Mouse (Mus musculus) CH12.LX (cell line): ENCODE results near the gene Cdk14. TPM values are rescaled to one million over a fixed set of nuclear protein-coding genes. Genes with fewer than 3 reads are reported as not detected.

ENCODE experiments used
- DNase-seq: peaks from one replicate; pipeline ENCODE4 v3.0.0-alpha.2; 2013; ENCODE audit errors: extremely low read depth
- H3K27ac ChIP-seq: 2 replicates; pipeline ENCODE4 v1.5.1; 2012; ENCODE audit warnings: low read depth, mild to moderate bottlenecking, control low read depth, moderate library complexity; ENCODE audit not compliant: insufficient read depth
- H3K27me3 ChIP-seq: replicated peaks from 2 replicates; pipeline ENCODE3; 2012; ENCODE audit warnings: inconsistent platforms
- H3K36me3 ChIP-seq, 2 experiments: replicated peaks in 1 of 2; 2 replicates each; pipeline versions ENCODE3 to v1.6.1; 2012; ENCODE audit warnings: inconsistent platforms in 1 of 2, low read length in 1 of 2, mild to moderate bottlenecking in 1 of 2, mixed read lengths in 1 of 2, moderate library complexity in 1 of 2; ENCODE audit not compliant: control insufficient read depth in 1 of 2, insufficient read depth in 1 of 2
- H3K4me1 ChIP-seq, 2 experiments: 2 replicates each; pipeline ENCODE4 v1.6.1; 2012; ENCODE audit warnings: inconsistent platforms in 1 of 2, moderate library complexity in 1 of 2; ENCODE audit not compliant: insufficient read depth in 2 of 2, control insufficient read depth in 1 of 2
- H3K4me2 ChIP-seq: 2 replicates; pipeline ENCODE4 v1.6.1; 2012; ENCODE audit warnings: low read depth, mild to moderate bottlenecking, control low read depth; ENCODE audit not compliant: poor library complexity, insufficient read depth, severe bottlenecking
- H3K4me3 ChIP-seq, 3 experiments: fragments of 150-350 bp in 1 of 3; sonication (generic) in 1 of 3; replicated peaks in 1 of 3; 2 replicates each; pipeline versions ENCODE3 to v1.5.1; 2011 to 2012; ENCODE audit warnings: low read depth in 2 of 3, low read length in 2 of 3, mild to moderate bottlenecking in 2 of 3, moderate library complexity in 2 of 3, control low read depth in 1 of 3, improper control_type of control experiment in 1 of 3, inconsistent platforms in 1 of 3, mixed read lengths in 1 of 3; ENCODE audit not compliant: poor library complexity in 1 of 3
- H3K79me2 ChIP-seq: replicated peaks from 2 replicates; pipeline ENCODE4 v1.6.1; 2012; ENCODE audit warnings: mild to moderate bottlenecking, moderate library complexity; ENCODE audit not compliant: control insufficient read depth, poor library complexity, insufficient read depth, severe bottlenecking; ENCODE audit errors: extremely low read depth
- H3K9ac ChIP-seq: 2 replicates; pipeline ENCODE4 v1.6.1; 2012; ENCODE audit warnings: low read depth, mild to moderate bottlenecking, control low read depth, moderate library complexity; ENCODE audit not compliant: insufficient read depth
- H3K9me3 ChIP-seq: replicated peaks from 2 replicates; pipeline ENCODE3; 2012; ENCODE audit warnings: low read length, inconsistent platforms, mixed read lengths
- CHD1 ChIP-seq: IDR thresholded peaks from 2 replicates; pipeline ENCODE4 v1.6.1; 2012; ENCODE audit warnings: low read depth, low read length, improper control_type of control experiment, inconsistent platforms
- E2F4 ChIP-seq: IDR thresholded peaks from 2 replicates; pipeline ENCODE4 v1.6.1; 2011; ENCODE audit warnings: low read depth, low read length, improper control_type of control experiment; ENCODE audit not compliant: insufficient replicate concordance
- ELF1 ChIP-seq: IDR thresholded peaks from 2 replicates; pipeline ENCODE4 v1.6.1; 2014; ENCODE audit warnings: low read depth, mild to moderate bottlenecking, inconsistent platforms, low read length, improper control_type of control experiment
- ETS1 ChIP-seq: conservative IDR thresholded peaks from 2 replicates; pipeline ENCODE4 v1.6.1; 2012; ENCODE audit warnings: low read depth, mild to moderate bottlenecking, inconsistent platforms, low read length, improper control_type of control experiment, moderate library complexity
- GABPA ChIP-seq: IDR thresholded peaks from 2 replicates; pipeline ENCODE4 v1.6.1; 2012; ENCODE audit warnings: low read depth, low read length, improper control_type of control experiment, inconsistent platforms; ENCODE audit not compliant: insufficient replicate concordance
- IRF4 ChIP-seq: IDR thresholded peaks from 2 replicates; pipeline ENCODE4 v1.6.1; 2014; ENCODE audit warnings: low read depth, mild to moderate bottlenecking, inconsistent platforms, low read length, improper control_type of control experiment
- JUN ChIP-seq: IDR thresholded peaks from 2 replicates; pipeline ENCODE4 v1.6.1; 2011; ENCODE audit warnings: low read depth, mild to moderate bottlenecking, low read length, improper control_type of control experiment, moderate library complexity; ENCODE audit not compliant: insufficient read depth
- JUND ChIP-seq: conservative IDR thresholded peaks from 2 replicates; pipeline ENCODE4 v1.6.1; 2011; ENCODE audit warnings: low read depth, low read length, improper control_type of control experiment
- MAX ChIP-seq: IDR thresholded peaks from 2 replicates; pipeline ENCODE4 v1.6.1; 2011; ENCODE audit warnings: low read length, improper control_type of control experiment
- MAZ ChIP-seq: IDR thresholded peaks from 2 replicates; pipeline ENCODE4 v1.6.1; 2012; ENCODE audit warnings: low read depth, mild to moderate bottlenecking, inconsistent platforms, low read length, improper control_type of control experiment, moderate library complexity
- MEF2A ChIP-seq: IDR thresholded peaks from 2 replicates; pipeline ENCODE4 v1.6.1; 2014; ENCODE audit warnings: low read depth, mild to moderate bottlenecking, inconsistent platforms, low read length, improper control_type of control experiment, borderline replicate concordance
- MXI1 ChIP-seq: IDR thresholded peaks from 2 replicates; pipeline ENCODE4 v1.6.1; 2011; ENCODE audit warnings: mild to moderate bottlenecking, low read depth, low read length, improper control_type of control experiment
- MYC ChIP-seq: IDR thresholded peaks from 2 replicates; pipeline ENCODE4 v1.6.1; 2011; ENCODE audit warnings: low read depth, mild to moderate bottlenecking, improper control_type of control experiment, low read length
- NELFE ChIP-seq: IDR thresholded peaks from 2 replicates; pipeline ENCODE4 v1.6.1; 2011; ENCODE audit warnings: low read depth, low read length, improper control_type of control experiment
- SIN3A ChIP-seq: IDR thresholded peaks from 2 replicates; pipeline ENCODE4 v1.6.1; 2012; ENCODE audit warnings: low read length, improper control_type of control experiment, inconsistent platforms
- SMC3 ChIP-seq: IDR thresholded peaks from 2 replicates; pipeline ENCODE4 v1.6.1; 2011; ENCODE audit warnings: low read depth, low read length, improper control_type of control experiment
- TBP ChIP-seq: conservative IDR thresholded peaks from 2 replicates; pipeline ENCODE4 v1.6.1; 2011; ENCODE audit warnings: low read depth, low read length, improper control_type of control experiment
- UBTF ChIP-seq: IDR thresholded peaks from 2 replicates; pipeline ENCODE4 v1.6.1; 2012; ENCODE audit warnings: low read depth, mild to moderate bottlenecking, inconsistent platforms, low read length, improper control_type of control experiment, moderate library complexity
- USF1 ChIP-seq: IDR thresholded peaks from 2 replicates; pipeline ENCODE4 v1.6.1; 2014; ENCODE audit warnings: low read depth, mild to moderate bottlenecking, inconsistent platforms, low read length, improper control_type of control experiment
- USF2 ChIP-seq: conservative IDR thresholded peaks from 2 replicates; pipeline ENCODE4 v1.6.1; 2011; ENCODE audit warnings: low read depth, low read length, improper control_type of control experiment
- ZKSCAN1 ChIP-seq: IDR thresholded peaks from 2 replicates; pipeline ENCODE4 v1.6.1; 2012; ENCODE audit warnings: low read depth, inconsistent platforms, low read length, improper control_type of control experiment, borderline replicate concordance
- ZMIZ1 ChIP-seq: IDR thresholded peaks from 2 replicates; pipeline ENCODE4 v1.6.1; 2012; ENCODE audit warnings: low read depth, mild to moderate bottlenecking, inconsistent platforms, low read length, improper control_type of control experiment
- ZNF384 ChIP-seq: IDR thresholded peaks from 2 replicates; pipeline ENCODE4 v1.6.1; 2012; ENCODE audit warnings: low read depth, low read length, improper control_type of control experiment, inconsistent platforms
- dilution Hi-C: fragments of 300-500 bp; cut with MboI; formaldehyde crosslinking; loops from 2 replicates; pipeline ENCODE4 v1.14.3; 2020; ENCODE audit warnings: low sequenced_read_pairs; ENCODE audit not compliant: extremely low pct_unique_long_range_greater_than_20kb, extremely low pct_ligation_motif_present
- in situ Hi-C: fragments of 300-500 bp; cut with MboI; formaldehyde crosslinking; loops from 3 replicates; pipeline ENCODE4 v1.14.3; 2019; ENCODE audit warnings: low sequenced_read_pairs, low pct_ligation_motif_present, low pct_unique_long_range_greater_than_20kb, mixed read lengths
- polyA plus RNA-seq: library from polyadenylated mRNA; unstranded; fragments of >175 nt; gene quantifications from 2 replicates; pipeline ENCODE4 v1.2.1, GENCODE M21; 2012; ENCODE audit warnings: low read depth; ENCODE audit not compliant: insufficient read length
- total RNA-seq, 2 experiments: library from RNA; depleted of rRNA; stranded (reverse); fragments of 300-350 nt in 1 of 2; fragments of >200 nt in 1 of 2; gene quantifications; 2 replicates each; pipeline ENCODE4 v1.2.3; 2012 to 2014

The Cdk14 gene
- total and polyA plus RNA-seq, 3 experiments = 3.7 to 12.0 (median 8.9) TPM

- peaks cover 0 to 6% of the 10 kb centered on the region in 2 experiments for H3K36me3 ChIP-seq
- H3K9ac ChIP-seq = no peak overlapping the region
- dilution Hi-C loops (no loop called here), in situ Hi-C loops (no loop called here)
- DNase-seq = no peak
- H3K79me2 ChIP-seq = no peaks in the 10 kb centered on the region
- H3K4me3 ChIP-seq = no peak overlapping the region
- H3K9me3 ChIP-seq = no peaks in the 10 kb centered on the region
- TF ChIP-seq MEF2A (no peak), GABPA (no peak), USF1 (no peak), ZKSCAN1 (no peak), USF2 (no peak), IRF4 (no peak), MAZ (no peak)
- H3K27me3 ChIP-seq = no peaks in the 10 kb centered on the region
- H3K4me2 ChIP-seq = no peak overlapping the region
- no peak overlapping the region for H3K27ac ChIP-seq
- no peaks in the 10 kb centered on the region for H3K4me1 ChIP-seq
Measured at GRCm38 (mm10) chr5:4866099-4866498, 554.0 kb downstream of the Cdk14 start.

- Histone ChIP-seq H3K36me3 (peaks cover 0 to 4% of the 10 kb centered on the region in 2 experiments), H3K4me2 (no peak overlapping the region), H3K4me3 (no peak overlapping the region), H3K27me3 (no peaks in the 10 kb centered on the region), H3K9me3 (no peaks in the 10 kb centered on the region), H3K9ac (no peak overlapping the region), H3K4me1 (no peaks in the 10 kb centered on the region), H3K27ac (no peak overlapping the region), H3K79me2 (no peaks in the 10 kb centered on the region)
- DNase-seq = no peak
- dilution Hi-C loops (no loop called here), in situ Hi-C loops (no loop called here)
- TF ChIP-seq MAX (no peak), MYC (no peak), MXI1 (no peak), ELF1 (no peak), UBTF (no peak), CHD1 (no peak), SIN3A (no peak), GABPA (no peak), SMC3 (no peak)
Measured at GRCm38 (mm10) chr5:4861592-4861991, 558.5 kb downstream of the Cdk14 start.

GRCm38 (mm10) chr5:4861141-4861540 is 559.0 kb downstream of the Cdk14 start:
- H3K79me2 ChIP-seq = no peaks in the 10 kb centered on the region
- no peaks in the 10 kb centered on the region for H3K27me3 ChIP-seq
- H3K9me3 ChIP-seq = no peaks in the 10 kb centered on the region
- DNase-seq = no peak
- in situ Hi-C loops (no loop called here), dilution Hi-C loops (no loop called here)
- H3K27ac ChIP-seq = no peak overlapping the region
- H3K4me1 ChIP-seq = no peaks in the 10 kb centered on the region
- no peak overlapping the region for H3K4me3 ChIP-seq
- no peak for TF ChIP-seq IRF4
- no peak for TF ChIP-seq E2F4
- no peak for TF ChIP-seq JUN
- no peak for TF ChIP-seq ETS1
- TF ChIP-seq ZMIZ1 = no peak
- no peak for TF ChIP-seq JUND
- no peak for TF ChIP-seq NELFE
- TF ChIP-seq ZKSCAN1 = no peak
- no peak for TF ChIP-seq ZNF384
- TF ChIP-seq TBP = no peak
- no peak overlapping the region for H3K9ac ChIP-seq
- peaks cover 0 to 4% of the 10 kb centered on the region in 2 experiments for H3K36me3 ChIP-seq
- H3K4me2 ChIP-seq = no peak overlapping the region
